In genomic region chr3:87131694-87132347, GRCm38 (mm10) we compare ENCODE assay signal across 14 mouse cellular contexts. TPM values are rescaled to one million over a fixed set of nuclear protein-coding genes. Genes with fewer than 3 reads are reported as not detected.
DNase-seq lines count a peak whose midpoint lies in the region; ATAC-seq and TF ChIP-seq lines count a peak whose summit lies in the region.
"Had no signal": no experiment of that assay in that cellular context is flagged by ENCODE, and none has a peak within 500 bp of the region (broad histone marks: within the 10 kb centered on the region; RNA-seq: fewer than 3 reads in every experiment).

No protein-coding gene starts in this region.

- H3K27me3 ChIP-seq in forebrain, embryonic 10.5 days (ENCODE audit: poor library complexity, severe bottlenecking), result no peaks in the 10 kb centered on the region
- no peaks in the 10 kb centered on the region for H3K27me3 ChIP-seq in forebrain, embryonic 16.5 days (replicated peaks; ENCODE audit: control insufficient read depth, insufficient read depth, low read length)
- H3K27me3 ChIP-seq in heart, embryonic 16.5 days (ENCODE audit: control insufficient read depth, insufficient read depth, low read length), result no peaks in the 10 kb centered on the region
- no peaks in the 10 kb centered on the region for H3K27me3 ChIP-seq in heart, adult 2 months (ENCODE audit: control insufficient read depth, insufficient read depth, low read length)
- H3K27me3 ChIP-seq in lung, embryonic 16.5 days (ENCODE audit: control insufficient read depth, insufficient read depth, low read depth, low read length), result no peaks in the 10 kb centered on the region
- no peaks in the 10 kb centered on the region for H3K27me3 ChIP-seq in stomach, embryonic 15.5 days (replicated peaks)
- H3K27me3 ChIP-seq: liver, embryonic 15.5 days had no signal

- no peaks in the 10 kb centered on the region for H3K9me3 ChIP-seq in forebrain, embryonic 10.5 days
- H3K9me3 ChIP-seq in forebrain, embryonic 16.5 days (ENCODE audit: control insufficient read depth, low read length), result no peaks in the 10 kb centered on the region
- no peaks in the 10 kb centered on the region for H3K9me3 ChIP-seq in heart, embryonic 16.5 days (replicated peaks; ENCODE audit: control insufficient read depth, low read length)
- no peaks in the 10 kb centered on the region for H3K9me3 ChIP-seq in lung, embryonic 16.5 days (ENCODE audit: control insufficient read depth, low read length)
- H3K9me3 ChIP-seq in stomach, embryonic 15.5 days, result no peaks in the 10 kb centered on the region
- H3K9me3 ChIP-seq: liver, embryonic 15.5 days had no signal

- H3K79me2 ChIP-seq in heart, adult 2 months (replicated peaks; ENCODE audit: control insufficient read depth, insufficient read depth, low read length), result no peaks in the 10 kb centered on the region

- no peak overlapping the region for H3K4me2 ChIP-seq in forebrain, embryonic 16.5 days (ENCODE audit: low read length)
- no peak overlapping the region for H3K4me2 ChIP-seq in heart, embryonic 16.5 days (ENCODE audit: low read depth, low read length)
- H3K4me2 ChIP-seq in lung, embryonic 16.5 days (ENCODE audit: low read depth, low read length), result no peak overlapping the region
- H3K4me2 ChIP-seq in stomach, embryonic 15.5 days, result no peak overlapping the region
- H3K4me2 ChIP-seq: liver, embryonic 15.5 days had no signal

- no peak for TF ChIP-seq CTCF in heart, adult 2 months (IDR thresholded peaks at IDR 0.05)

- H3K9ac ChIP-seq in forebrain, embryonic 16.5 days (replicated peaks; ENCODE audit: low read depth, low read length), result no peak overlapping the region
- no peak overlapping the region for H3K9ac ChIP-seq in heart, embryonic 16.5 days (ENCODE audit: low read length)
- H3K9ac ChIP-seq in heart, adult 2 months (ENCODE audit: low read depth, low read length), result no peak overlapping the region
- no peak overlapping the region for H3K9ac ChIP-seq in lung, embryonic 16.5 days (ENCODE audit: low read length)
- no peak overlapping the region for H3K9ac ChIP-seq in stomach, embryonic 15.5 days
- H3K9ac ChIP-seq: liver, embryonic 15.5 days had no signal

- peaks cover 91% of the 10 kb centered on the region for H3K36me3 ChIP-seq in forebrain, embryonic 10.5 days (replicated peaks)
- no peaks in the 10 kb centered on the region for H3K36me3 ChIP-seq in forebrain, embryonic 16.5 days (ENCODE audit: control insufficient read depth, insufficient read depth)
- peaks cover 3% of the 10 kb centered on the region; the same call in 1 of the 2 replicates for H3K36me3 ChIP-seq in heart, embryonic 16.5 days (ENCODE audit: control insufficient read depth, insufficient read depth)
- no peaks in the 10 kb centered on the region for H3K36me3 ChIP-seq in heart, adult 2 months (ENCODE audit: control insufficient read depth, insufficient read depth, low read length)
- H3K36me3 ChIP-seq in lung, embryonic 16.5 days (ENCODE audit: control insufficient read depth, insufficient read depth, low read length), result peaks cover 15% of the 10 kb centered on the region
- peaks cover 11% of the 10 kb centered on the region; the same call in 1 of the 2 replicates for H3K36me3 ChIP-seq in stomach, embryonic 15.5 days
- H3K36me3 ChIP-seq: liver, embryonic 15.5 days had no signal

- TF ChIP-seq EP300 in heart, adult 2 months (IDR thresholded peaks at IDR 0.05; ENCODE audit: insufficient read depth, low read depth, low read length), result no peak

- no peak overlapping the region for H3K4me3 ChIP-seq in forebrain, embryonic 10.5 days
- H3K4me3 ChIP-seq in forebrain, embryonic 16.5 days (replicated peaks; ENCODE audit: low read length), result no peak overlapping the region
- H3K4me3 ChIP-seq in heart, embryonic 16.5 days (ENCODE audit: low read length), result no peak overlapping the region
- H3K4me3 ChIP-seq in heart, adult 2 months, result no peak overlapping the region
- H3K4me3 ChIP-seq in lung, embryonic 16.5 days (ENCODE audit: low read length), result no peak overlapping the region
- H3K4me3 ChIP-seq in stomach, embryonic 15.5 days (replicated peaks), result no peak overlapping the region
- H3K4me3 ChIP-seq: liver, embryonic 15.5 days had no signal

- H3K27ac ChIP-seq in forebrain, embryonic 10.5 days, result peak overlapping the region; percentile 87
- no peak overlapping the region for H3K27ac ChIP-seq in forebrain, embryonic 16.5 days (ENCODE audit: low read length)
- H3K27ac ChIP-seq in heart, embryonic 16.5 days (ENCODE audit: low read length), result peak overlapping the region; percentile 52; the same call in 1 of the 2 replicates
- no peak overlapping the region for H3K27ac ChIP-seq in heart, adult 2 months
- H3K27ac ChIP-seq in lung, embryonic 16.5 days (ENCODE audit: low read length), result no peak overlapping the region
- no peak overlapping the region for H3K27ac ChIP-seq in stomach, embryonic 15.5 days
- H3K27ac ChIP-seq: liver, embryonic 15.5 days had no signal

- peaks cover 39% of the 10 kb centered on the region for H3K4me1 ChIP-seq in forebrain, embryonic 10.5 days
- H3K4me1 ChIP-seq in forebrain, embryonic 16.5 days (replicated peaks; ENCODE audit: control insufficient read depth, insufficient read depth, low read length), result peaks cover 15% of the 10 kb centered on the region
- peaks cover 22% of the 10 kb centered on the region for H3K4me1 ChIP-seq in heart, embryonic 16.5 days (ENCODE audit: control insufficient read depth, insufficient read depth, low read length)
- H3K4me1 ChIP-seq in heart, adult 2 months (ENCODE audit: control insufficient read depth, insufficient read depth, low read length), result peaks cover 2% of the 10 kb centered on the region
- no peaks in the 10 kb centered on the region for H3K4me1 ChIP-seq in lung, embryonic 16.5 days (replicated peaks; ENCODE audit: control insufficient read depth, insufficient read depth, low read length)
- peaks cover 8% of the 10 kb centered on the region; the same call in 1 of the 2 replicates for H3K4me1 ChIP-seq in stomach, embryonic 15.5 days
- H3K4me1 ChIP-seq: liver, embryonic 15.5 days had no signal

- no peak for DNase-seq in forebrain, embryonic 10.5 days (ENCODE audit: extremely low spot score, low spot score)
- no peak for DNase-seq in heart, adult 2 months
- DNase-seq in lung, postnatal 25 days (ENCODE audit: low spot score), result no peak
- DNase-seq in testis, postnatal 14 days (ENCODE audit: low spot score), result no peak
- DNase-seq: cerebellum, adult 11-12 months; embryo, embryonic 11 days; right cerebral cortex, postnatal 14 days; thymus, postnatal 36 days had no signal

- intact Hi-C loops in heart, adult 2 months (cut with DNase I), result no loop called here

- ATAC-seq in forebrain, embryonic 16.5 days, result no peak
- ATAC-seq in heart, embryonic 16.5 days (replicated peaks; ENCODE audit: extremely low read depth, insufficient read depth, low FRiP score), result peak; percentile 46; the same call in 1 of the 2 replicates
- ATAC-seq in lung, embryonic 16.5 days (ENCODE audit: low read depth), result 0 out of 2 replicates have a peak, but pooled peaks have one; percentile 25
- ATAC-seq in stomach, embryonic 15.5 days (ENCODE audit: insufficient read depth, low FRiP score, low read depth), result peak; percentile 56; the same call in 1 of the 2 replicates

- 83% methylated on average over 11 of the region's 11 CpGs for WGBS in forebrain, embryonic 10.5 days
- WGBS in forebrain, embryonic 16.5 days, result 48% methylated on average over 11 of the region's 11 CpGs
- 46% methylated on average over 11 of the region's 11 CpGs for WGBS in heart, embryonic 16.5 days
- 53% methylated on average over 11 of the region's 11 CpGs for WGBS in heart, adult 2 months
- 56% methylated on average over 11 of the region's 11 CpGs for WGBS in lung, embryonic 16.5 days
- WGBS in stomach, embryonic 15.5 days, result 58% methylated on average over 11 of the region's 11 CpGs

- no peak for TF ChIP-seq POLR2A in heart, adult 2 months (IDR thresholded peaks at IDR 0.05; ENCODE audit: insufficient read depth, low read depth, low read length)

RNA-seq across cellular contexts. Expression of gene Kirrel, which starts 42.7 kb away (rescaled TPM):
- 13.1 and 14.3 TPM in 2 replicates for polyA plus RNA-seq in forebrain, embryonic 10.5 days (2016; fragmentation: Nextera tagmentation; extraction: Ambion mirVana)
- 3.7 and 4.6 TPM in 2 replicates for polyA plus RNA-seq in forebrain, embryonic 16.5 days (2015; fragmentation: Nextera tagmentation; extraction: Ambion mirVana)
- polyA plus RNA-seq in heart, embryonic 16.5 days (2015; fragmentation: Nextera tagmentation; extraction: Ambion mirVana), result 7.6 and 10.2 TPM in 2 replicates
- total RNA-seq in heart, adult 2 months (2021), result 1 to 10 TPM; 6.2 to 7.5 TPM
- polyA plus RNA-seq in heart, adult 2 months (2012; rRNA removed), result 6.0 and 9.1 TPM in 2 replicates
- polyA plus RNA-seq in lung, embryonic 16.5 days (2015; fragmentation: Nextera tagmentation; extraction: Ambion mirVana), result 13.2 and 14.2 TPM in 2 replicates
- 13.9 and 15.2 TPM in 2 replicates for polyA plus RNA-seq in stomach, embryonic 15.5 days (2015; fragmentation: Nextera tagmentation; extraction: Ambion mirVana)
- total RNA-seq: megakaryocyte progenitor cell, adult 5-6 weeks had no signal

Comparison
In these comparisons a context has a peak if more than half of its experiments do, and no peak if none do; other contexts are left out.
1. H3K27ac ChIP-seq: peak in forebrain, embryonic 10.5 days (single experiment) and heart, embryonic 16.5 days (single experiment); none in forebrain, embryonic 16.5 days (single experiment), heart, adult 2 months (single experiment), lung, embryonic 16.5 days (single experiment) and stomach, embryonic 15.5 days (single experiment).